Mouse (Mus musculus) limb, embryonic 14.5 days (tissue): ENCODE data around the gene Aire. TPM values are rescaled to one million over a fixed set of nuclear protein-coding genes. Genes with fewer than 3 reads are reported as not detected.

Experiments
- ATAC-seq: fragments of 200-750 bp; cut with Nextera tagmentation; 2 replicates; pipeline ENCODE4 v1.8.0; 2017; ENCODE audit warnings: low read depth, moderate number of reproducible peaks, moderate TSS enrichment; ENCODE audit not compliant: low FRiP score
- DNase-seq: peaks from one replicate; pipeline ENCODE4 v3.0.0-alpha.2; 2015; ENCODE audit warnings: low spot score
- H3K27ac ChIP-seq: fragments of 300-500 bp; sonication (generic); replicated peaks from 2 replicates; pipeline ENCODE4 v1.5.1; 2014; ENCODE audit warnings: low read depth, mild to moderate bottlenecking, low read length, moderate library complexity, mixed read lengths
- H3K27me3 ChIP-seq: fragments of 300-500 bp; sonication (generic); 2 replicates; pipeline ENCODE4 v1.6.1; 2014; ENCODE audit warnings: low read length, mixed read lengths; ENCODE audit not compliant: control insufficient read depth, insufficient read depth
- H3K36me3 ChIP-seq: fragments of 300-500 bp; sonication (generic); 2 replicates; pipeline ENCODE4 v1.6.1; 2014; ENCODE audit warnings: mild to moderate bottlenecking, low read length, moderate library complexity, mixed read lengths; ENCODE audit not compliant: control insufficient read depth, insufficient read depth
- H3K4me1 ChIP-seq: fragments of 300-500 bp; sonication (generic); 2 replicates; pipeline ENCODE4 v1.6.1; 2014; ENCODE audit warnings: antibody characterized with exemption, low read length, mixed read lengths; ENCODE audit not compliant: control insufficient read depth, insufficient read depth
- H3K4me2 ChIP-seq: fragments of 300-500 bp; sonication (generic); replicated peaks from 2 replicates; pipeline ENCODE4 v1.6.1; 2014; ENCODE audit warnings: low read depth, mild to moderate bottlenecking, low read length, moderate library complexity; ENCODE audit not compliant: severe bottlenecking
- H3K4me3 ChIP-seq: fragments of 300-500 bp; sonication (generic); replicated peaks from 2 replicates; pipeline ENCODE4 v1.5.1; 2014; ENCODE audit warnings: low read length
- H3K9ac ChIP-seq: fragments of 300-500 bp; sonication (generic); 2 replicates; pipeline ENCODE4 v1.6.1; 2014; ENCODE audit warnings: mild to moderate bottlenecking, low read depth, low read length, moderate library complexity; ENCODE audit not compliant: severe bottlenecking
- H3K9me3 ChIP-seq: fragments of 300-500 bp; sonication (generic); 2 replicates; pipeline ENCODE4 v1.6.1; 2016; ENCODE audit warnings: low read length; ENCODE audit not compliant: control insufficient read depth
- POLR2A ChIP-seq: fragments of 200-500 bp; IDR thresholded peaks from 2 replicates; pipeline ENCODE4 v1.8.0; 2012; ENCODE audit warnings: inconsistent platforms, mild to moderate bottlenecking, moderate library complexity, borderline replicate concordance; ENCODE audit not compliant: insufficient read depth, insufficient read length; ENCODE audit errors: extremely low read depth
- WGBS: fragments of 180-500 bp; shearing (Covaris S2); extraction: QIAGEN DNeasy Blood & Tissue Kit; methylation state at CpG from one replicate; pipeline ENCODE4 v1.1.7; 2014; 5-methylcytosine and 5-hydroxymethylcytosine counted together
- polyA plus RNA-seq, 2 experiments: library from polyadenylated mRNA; depleted of rRNA in 1 of 2; stranded (reverse) in 1 of 2; unstranded in 1 of 2; fragments of >200 nt; fragmentation: Nextera tagmentation in 1 of 2; extraction: Ambion mirVana in 1 of 2; gene quantifications; 2 replicates each; pipeline versions ENCODE4 v1.2.1 to v1.2.3; 2012 to 2014

The Aire gene
- polyA plus RNA-seq, 2 experiments, result 0.28 to 4.3 TPM

DNA sequence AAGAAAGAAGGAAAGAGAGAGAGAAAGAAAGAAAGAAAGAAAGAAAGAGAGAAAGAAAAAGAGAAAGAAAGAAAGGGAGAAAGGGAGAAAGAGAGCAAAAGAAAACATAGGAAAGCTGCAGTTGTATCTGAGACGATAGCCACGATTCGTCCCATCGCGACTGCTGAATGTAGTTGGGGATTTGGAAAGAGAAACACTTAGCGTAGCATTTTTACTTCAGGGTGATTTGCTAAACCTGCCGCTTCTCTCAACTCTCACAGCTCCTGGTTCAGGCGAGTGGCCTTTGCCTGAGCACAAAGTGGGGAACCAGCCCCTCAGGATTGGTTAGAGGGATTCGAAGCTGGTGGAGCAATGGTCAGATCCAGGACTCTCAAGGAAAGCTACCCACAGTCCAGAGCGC is 33.1 kb downstream of the Aire start:
- Histone ChIP-seq H3K4me1 (peaks cover 23% of the 10 kb centered on the region), H3K4me3 (peak overlapping the region; percentile 21), H3K9ac (peak overlapping the region; percentile 17; the same call in 1 of the 2 replicates), H3K27ac (0 out of 2 replicates have a peak overlapping the region, but pooled peaks have one; percentile 55), H3K9me3 (no peaks in the 10 kb centered on the region), H3K4me2 (peak overlapping the region; percentile 71), H3K27me3 (no peaks in the 10 kb centered on the region), H3K36me3 (peaks cover under 1% of the 10 kb centered on the region; the same call in 1 of the 2 replicates)
- no peak for ATAC-seq
- peak; percentile 11 for DNase-seq
- no peak for TF ChIP-seq POLR2A
- WGBS, result 17% methylated on average over 10 of the region's 10 CpGs

DNA sequence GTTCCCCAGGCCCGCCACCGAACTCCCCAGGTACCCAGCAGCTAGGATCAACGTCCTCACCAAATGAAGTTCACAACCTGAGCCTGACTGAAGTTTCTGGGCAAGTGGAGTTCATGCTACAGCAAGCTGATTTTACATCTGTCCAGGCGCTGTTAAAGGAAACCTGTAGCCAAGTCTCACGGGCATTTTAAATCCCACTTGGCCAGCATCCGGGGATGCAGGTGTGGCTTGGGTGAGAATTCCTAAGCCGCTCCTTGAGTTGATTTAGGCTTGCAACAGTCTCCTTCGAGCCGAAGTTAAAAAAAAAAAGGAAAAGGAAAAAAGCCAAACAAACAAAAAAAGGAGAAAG is 33.5 kb downstream of the Aire start, which contains the start of gene Pfkl:
Gene Pfkl (minus strand): TSS at position 139 of the 349 bp plus-strand sequence.
- TF ChIP-seq POLR2A, result no peak
- Histone ChIP-seq H3K4me1 (peaks cover 23% of the 10 kb centered on the region), H3K36me3 (peaks cover 5% of the 10 kb centered on the region), H3K9me3 (no peaks in the 10 kb centered on the region), H3K9ac (peak within 1 kb of the TSS; percentile 85), H3K4me2 (peak within 1 kb of the TSS; percentile 71), H3K4me3 (peak within 1 kb of the TSS; percentile 86), H3K27me3 (no peaks in the 10 kb centered on the region), H3K27ac (peak within 1 kb of the TSS; percentile 96)
- DNase-seq (no peak), ATAC-seq (peak; percentile 27)
- WGBS, result 0% methylated on average over 9 of the region's 9 CpGs

GRCm38 (mm10) chr10:78009184-78009944 is 34.0 kb downstream of the Aire start:
- peak overlapping the region; percentile 86 for H3K4me3 ChIP-seq
- peaks cover 23% of the 10 kb centered on the region for H3K4me1 ChIP-seq
- peak overlapping the region; percentile 71 for H3K4me2 ChIP-seq
- peak; percentile 91 for DNase-seq
- 0% methylated on average over 39 of the region's 59 CpGs for WGBS
- H3K27ac ChIP-seq, result peak overlapping the region; percentile 96
- no peaks in the 10 kb centered on the region for H3K27me3 ChIP-seq
- TF ChIP-seq POLR2A, result peak; percentile 77; the same call in 1 of the 2 replicates
- peaks cover 10% of the 10 kb centered on the region for H3K36me3 ChIP-seq
- H3K9ac ChIP-seq, result peak overlapping the region; percentile 85
- ATAC-seq, result peak; percentile 96
- no peaks in the 10 kb centered on the region for H3K9me3 ChIP-seq

GRCm38 (mm10) chr10:78008169-78008568 is 35.2 kb downstream of the Aire start:
- TF ChIP-seq POLR2A, result no peak
- Histone ChIP-seq H3K27me3 (no peaks in the 10 kb centered on the region), H3K4me2 (peak overlapping the region; percentile 71), H3K4me3 (peak overlapping the region; percentile 86), H3K9me3 (no peaks in the 10 kb centered on the region), H3K36me3 (peaks cover 13% of the 10 kb centered on the region), H3K9ac (peak overlapping the region; percentile 85), H3K4me1 (peaks cover 23% of the 10 kb centered on the region), H3K27ac (no peak overlapping the region)
- DNase-seq (no peak), ATAC-seq (no peak)
- 86% methylated on average over 3 of the region's 3 CpGs for WGBS

DNA sequence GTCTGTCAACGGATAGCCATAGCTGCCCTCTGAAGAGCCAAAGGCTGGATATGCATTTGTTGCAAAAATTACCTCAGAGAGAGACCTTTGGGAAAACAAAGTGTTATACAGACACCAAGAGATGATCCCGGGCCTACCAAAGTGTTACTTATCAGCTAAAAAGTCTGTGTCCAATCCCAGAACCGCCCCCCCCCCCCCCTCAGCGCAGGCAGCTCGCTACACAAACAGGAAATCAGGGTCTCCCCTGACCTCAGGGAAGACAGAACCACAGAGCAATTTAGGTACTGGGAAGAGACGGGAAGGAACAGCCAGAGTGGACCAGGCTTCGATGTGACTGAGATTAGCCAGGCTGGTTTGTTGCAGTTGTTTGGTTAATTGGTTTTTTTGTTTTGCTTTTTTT is 36.2 kb downstream of the Aire start:
- no peak overlapping the region for H3K27ac ChIP-seq
- WGBS, result 33% methylated on average over 6 of the region's 7 CpGs

More for the DNA sequence above, 36.2 kb downstream of the Aire start:
- H3K27me3 ChIP-seq, result no peaks in the 10 kb centered on the region
- H3K9me3 ChIP-seq, result no peaks in the 10 kb centered on the region
- 0 out of 2 replicates have a peak overlapping the region, but pooled peaks have one; percentile 86 for H3K4me3 ChIP-seq
- ATAC-seq (no peak), DNase-seq (no peak)
- peak overlapping the region; percentile 71 for H3K4me2 ChIP-seq
- no peak for TF ChIP-seq POLR2A
- peak overlapping the region; percentile 85 for H3K9ac ChIP-seq
- peaks cover 21% of the 10 kb centered on the region for H3K36me3 ChIP-seq
- H3K4me1 ChIP-seq, result peaks cover 23% of the 10 kb centered on the region
